Comparison of ENCODE assay signal across 20 mouse cellular contexts in the genomic region with DNA sequence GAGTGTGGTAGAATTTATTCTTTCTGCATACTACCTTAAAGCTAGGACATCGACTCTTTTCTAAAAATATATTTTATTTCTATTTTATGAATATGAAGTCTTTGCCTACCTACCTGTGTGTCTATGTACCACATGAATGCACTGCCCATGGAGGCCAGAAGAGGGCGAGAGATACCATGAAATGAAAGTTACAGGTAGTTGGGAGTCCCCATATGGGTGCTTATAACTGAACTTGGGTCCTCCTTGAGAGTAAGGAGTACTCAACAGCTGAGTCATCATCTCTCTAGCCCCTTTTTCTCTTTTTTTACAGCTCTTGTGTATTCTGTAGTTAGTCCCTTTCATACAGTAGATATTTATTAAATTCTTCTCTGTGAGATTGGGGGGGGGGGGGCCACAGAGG.
DNase-seq lines count a peak whose midpoint lies in the region; ATAC-seq and TF ChIP-seq lines count a peak whose summit lies in the region.
"Had no signal": no experiment of that assay in that cellular context is flagged by ENCODE, and none has a peak within 500 bp of the region (broad histone marks: within the 10 kb centered on the region; RNA-seq: fewer than 3 reads in every experiment).

No protein-coding gene starts in this region.

- TF ChIP-seq CTCF in E14TG2a.4 (conservative IDR thresholded peaks at IDR 0.05; ENCODE audit: low read length) (peak; percentile 18; the same call in 1 of the 2 replicates), Patski (IDR thresholded peaks at IDR 0.05) (peak; percentile 13)
- TF ChIP-seq CTCF in stomach, postnatal 0 days (IDR thresholded peaks at IDR 0.05; ENCODE audit: low read depth) = no peak

- WGBS in midbrain, embryonic 11.5 days = 83% methylated on average over 2 of the region's 2 CpGs
- 80% methylated on average over 2 of the region's 2 CpGs for WGBS in midbrain, embryonic 16.5 days
- WGBS in stomach, postnatal 0 days = 71% methylated on average over 2 of the region's 2 CpGs
- WGBS in heart, embryonic 12.5 days = 71% methylated on average over 2 of the region's 2 CpGs

- ATAC-seq in midbrain, embryonic 11.5 days (ENCODE audit: low FRiP score) = no peak
- ATAC-seq in midbrain, embryonic 16.5 days = no peak
- no peak for ATAC-seq in Patski
- no peak for ATAC-seq in stomach, postnatal 0 days (ENCODE audit: low FRiP score, low TSS enrichment)
- ATAC-seq in heart, embryonic 12.5 days (ENCODE audit: insufficient number of reproducible peaks, low FRiP score) = no peak
- ATAC-seq: forebrain, embryonic 16.5 days; intestine, embryonic 16.5 days had no signal

- no peaks in the 10 kb centered on the region for H3K9me3 ChIP-seq in midbrain, embryonic 11.5 days (ENCODE audit: control insufficient read depth, low read length)
- H3K9me3 ChIP-seq in midbrain, embryonic 16.5 days (replicated peaks; ENCODE audit: control insufficient read depth, low read length, poor library complexity, severe bottlenecking) = no peaks in the 10 kb centered on the region
- peaks cover 8% of the 10 kb centered on the region for H3K9me3 ChIP-seq in E14TG2a.4 (ENCODE audit: low read length)
- H3K9me3 ChIP-seq in stomach, postnatal 0 days (ENCODE audit: control insufficient read depth, low read length) = no peaks in the 10 kb centered on the region
- 0 out of 2 replicates have a peak, but pooled peaks cover 3% of the 10 kb centered on the region for H3K9me3 ChIP-seq in heart, embryonic 12.5 days (replicated peaks)
- H3K9me3 ChIP-seq: embryonic facial prominence, embryonic 13.5 days; forebrain, embryonic 12.5 days; hindbrain, embryonic 10.5 days; hindbrain, embryonic 15.5 days had no signal

- no peak overlapping the region for H3K27ac ChIP-seq in midbrain, embryonic 11.5 days (ENCODE audit: low read depth, low read length)
- no peak overlapping the region for H3K27ac ChIP-seq in midbrain, embryonic 16.5 days (ENCODE audit: low read length)
- H3K27ac ChIP-seq in stomach, postnatal 0 days (replicated peaks) = no peak overlapping the region
- no peak overlapping the region for H3K27ac ChIP-seq in heart, embryonic 12.5 days (ENCODE audit: poor library complexity, severe bottlenecking)
- H3K27ac ChIP-seq: embryonic facial prominence, embryonic 13.5 days; forebrain, embryonic 12.5 days; heart, adult 2 months; hindbrain, embryonic 10.5 days; hindbrain, embryonic 15.5 days had no signal

- peak; percentile 54 for DNase-seq in midbrain, embryonic 11.5 days (ENCODE audit: low spot score, missing footprints)
- DNase-seq in Patski (ENCODE audit: low read depth, low spot score) = no peak
- no peak for DNase-seq in spleen, postnatal 4 days (ENCODE audit: low spot score in 2 of 2)
- no peak for DNase-seq in stomach, postnatal 0 days (ENCODE audit: low spot score)
- DNase-seq: adrenal gland, postnatal 10 days; cerebellum, adult 11 months; cerebellum, adult 8-10 months; cerebellum, postnatal 36 days; gastrocnemius, postnatal 10 days; heart, adult 2 months had no signal

- CTCF ChIA-PET in Patski (lab: Charles Lee) = no interaction called here

- no peak for TF ChIP-seq EP300 in stomach, postnatal 0 days (optimal IDR thresholded peaks at IDR 0.05)

- H3K9ac ChIP-seq in midbrain, embryonic 11.5 days (ENCODE audit: low read length) = no peak overlapping the region
- H3K9ac ChIP-seq in midbrain, embryonic 16.5 days (ENCODE audit: low read depth, low read length) = no peak overlapping the region
- no peak overlapping the region for H3K9ac ChIP-seq in stomach, postnatal 0 days (ENCODE audit: low read length)
- H3K9ac ChIP-seq in heart, embryonic 12.5 days = no peak overlapping the region
- H3K9ac ChIP-seq: embryonic facial prominence, embryonic 13.5 days; forebrain, embryonic 12.5 days; hindbrain, embryonic 15.5 days had no signal

- in situ Hi-C loops in Patski (cut with MboI; ENCODE audit: low pct_unique_long_range_greater_than_20kb) = no loop called here

- H3K36me3 ChIP-seq in midbrain, embryonic 11.5 days (ENCODE audit: control insufficient read depth, insufficient read depth, low read length) = no peaks in the 10 kb centered on the region
- H3K36me3 ChIP-seq in midbrain, embryonic 16.5 days (ENCODE audit: control insufficient read depth, insufficient read depth, low read length) = no peaks in the 10 kb centered on the region
- H3K36me3 ChIP-seq in E14TG2a.4 (ENCODE audit: insufficient read depth, low read length) = no peaks in the 10 kb centered on the region
- no peaks in the 10 kb centered on the region for H3K36me3 ChIP-seq in stomach, postnatal 0 days (ENCODE audit: control insufficient read depth, insufficient read depth, low read length)
- H3K36me3 ChIP-seq in heart, embryonic 12.5 days = no peaks in the 10 kb centered on the region
- H3K36me3 ChIP-seq: embryonic facial prominence, embryonic 13.5 days; forebrain, embryonic 12.5 days; hindbrain, embryonic 10.5 days; hindbrain, embryonic 15.5 days had no signal

- POLR2A ChIA-PET in Patski (lab: Charles Lee) = no interaction called here

- H3K4me2 ChIP-seq in midbrain, embryonic 11.5 days = no peak overlapping the region
- H3K4me2 ChIP-seq in midbrain, embryonic 16.5 days (ENCODE audit: low read length) = no peak overlapping the region
- no peak overlapping the region for H3K4me2 ChIP-seq in stomach, postnatal 0 days (replicated peaks; ENCODE audit: low read depth)
- no peak overlapping the region for H3K4me2 ChIP-seq in heart, embryonic 12.5 days
- H3K4me2 ChIP-seq: embryonic facial prominence, embryonic 13.5 days; forebrain, embryonic 12.5 days; heart, embryonic 11.5 days; hindbrain, embryonic 15.5 days had no signal

- H3K4me3 ChIP-seq in midbrain, embryonic 11.5 days (ENCODE audit: low read depth, low read length) = no peak overlapping the region
- H3K4me3 ChIP-seq in midbrain, embryonic 16.5 days (ENCODE audit: low read depth, low read length) = no peak overlapping the region
- no peak overlapping the region for H3K4me3 ChIP-seq in E14TG2a.4 (replicated peaks; ENCODE audit: low read length)
- H3K4me3 ChIP-seq in stomach, postnatal 0 days (ENCODE audit: low read depth, low read length) = no peak overlapping the region
- H3K4me3 ChIP-seq in heart, embryonic 12.5 days = no peak overlapping the region
- H3K4me3 ChIP-seq: embryonic facial prominence, embryonic 13.5 days; forebrain, embryonic 12.5 days; heart, adult 2 months; hindbrain, embryonic 10.5 days; hindbrain, embryonic 15.5 days had no signal

- H3K27me3 ChIP-seq in midbrain, embryonic 11.5 days (ENCODE audit: control insufficient read depth, insufficient read depth, low read length) = no peaks in the 10 kb centered on the region
- no peaks in the 10 kb centered on the region for H3K27me3 ChIP-seq in midbrain, embryonic 16.5 days (ENCODE audit: control insufficient read depth, insufficient read depth, low read depth, low read length)
- H3K27me3 ChIP-seq in E14TG2a.4 (ENCODE audit: insufficient read depth, low read length) = no peaks in the 10 kb centered on the region
- H3K27me3 ChIP-seq in Patski = peaks cover 7% of the 10 kb centered on the region
- H3K27me3 ChIP-seq in stomach, postnatal 0 days (ENCODE audit: control insufficient read depth, insufficient read depth, low read length) = no peaks in the 10 kb centered on the region
- H3K27me3 ChIP-seq in heart, embryonic 12.5 days (replicated peaks) = no peaks in the 10 kb centered on the region
- H3K27me3 ChIP-seq: embryonic facial prominence, embryonic 13.5 days; forebrain, embryonic 12.5 days; hindbrain, embryonic 15.5 days had no signal

- no peaks in the 10 kb centered on the region for H3K4me1 ChIP-seq in midbrain, embryonic 11.5 days (ENCODE audit: control insufficient read depth, insufficient read depth, low read length)
- no peaks in the 10 kb centered on the region for H3K4me1 ChIP-seq in midbrain, embryonic 16.5 days (ENCODE audit: control insufficient read depth, insufficient read depth, low read length)
- peaks cover 20% of the 10 kb centered on the region for H3K4me1 ChIP-seq in E14TG2a.4 (replicated peaks; ENCODE audit: low read depth, low read length)
- H3K4me1 ChIP-seq in stomach, postnatal 0 days (replicated peaks; ENCODE audit: control insufficient read depth, insufficient read depth) = no peaks in the 10 kb centered on the region
- H3K4me1 ChIP-seq in heart, embryonic 12.5 days (replicated peaks) = no peaks in the 10 kb centered on the region
- H3K4me1 ChIP-seq: embryonic facial prominence, embryonic 13.5 days; forebrain, embryonic 12.5 days; hindbrain, embryonic 10.5 days; hindbrain, embryonic 15.5 days had no signal
